Mouse (Mus musculus) MEL (cell line): ENCODE data around the gene Adgrg6.

Source experiments
- CTCF ChIP-seq, 3 experiments: IDR thresholded peaks in 2 of 3; conservative IDR thresholded peaks in 1 of 3; 2 replicates each; pipeline ENCODE4 v1.5.1; 2011 to 2012; ENCODE audit warnings: low read length in 3 of 3, low read depth in 2 of 3, mild to moderate bottlenecking in 2 of 3, improper control_type of control experiment in 1 of 3, inconsistent platforms in 1 of 3, mixed read lengths in 1 of 3, moderate library complexity in 1 of 3; ENCODE audit not compliant: control insufficient read depth in 1 of 3, insufficient read depth in 1 of 3, poor library complexity in 1 of 3, severe bottlenecking in 1 of 3
- EP300 ChIP-seq, 2 experiments: IDR thresholded peaks; 2 replicates each; pipeline ENCODE4 v1.6.1; 2011; ENCODE audit warnings: improper control_type of control experiment in 2 of 2, low read length in 2 of 2, low read depth in 1 of 2, mild to moderate bottlenecking in 1 of 2
- NRF1 ChIP-seq: IDR thresholded peaks from 2 replicates; pipeline ENCODE4 v1.6.1; 2014; ENCODE audit warnings: low read depth, mild to moderate bottlenecking, inconsistent platforms, low read length, improper control_type of control experiment, moderate library complexity; ENCODE audit not compliant: poor library complexity, insufficient read depth, severe bottlenecking
- ZNF384 ChIP-seq: IDR thresholded peaks from 2 replicates; pipeline ENCODE4 v1.6.1; 2012; ENCODE audit warnings: low read depth, mild to moderate bottlenecking, inconsistent platforms, low read length, improper control_type of control experiment

DNA sequence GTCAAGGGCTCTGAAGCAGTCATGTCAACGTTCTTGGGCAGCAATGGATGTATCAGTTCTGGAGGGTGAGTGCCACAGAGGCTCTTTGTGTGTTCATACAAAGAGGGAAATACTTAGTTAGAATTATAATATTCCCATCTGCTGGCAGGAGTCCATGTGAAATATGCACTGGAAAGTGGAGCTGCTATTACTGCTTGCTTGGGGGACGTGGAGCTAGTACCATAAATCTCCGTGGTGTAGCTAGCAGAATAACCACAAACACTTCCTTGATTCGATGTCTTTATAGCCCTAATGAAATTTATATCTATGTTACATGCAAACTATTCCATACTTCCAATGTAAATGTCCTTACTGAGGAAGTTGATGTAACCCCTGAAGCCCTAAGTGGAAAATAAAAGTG, 91.0 kb downstream of the Adgrg6 start:
- TF ChIP-seq CTCF (IDR thresholded peaks at IDR 0.05 in 2 of 3, conservative IDR thresholded peaks at IDR 0.05 in 1 of 3; ENCODE audit: control insufficient read depth in 1 of 3, insufficient read depth in 1 of 3, low read depth in 2 of 3, low read length in 3 of 3, poor library complexity in 1 of 3, severe bottlenecking in 1 of 3) = no peak
- TF ChIP-seq ZNF384 = no peak
- no peak for TF ChIP-seq NRF1
- TF ChIP-seq EP300 (IDR thresholded peaks at IDR 0.05; ENCODE audit: low read depth in 1 of 2, low read length in 2 of 2) = no peak
